Mouse (Mus musculus) hindbrain, embryonic 12.5 days (tissue): ENCODE measurements around the gene Nat9. TPM values are rescaled to one million over a fixed set of nuclear protein-coding genes. Genes with fewer than 3 reads are reported as not detected.

ENCODE experiments used
- ATAC-seq: fragments of 200-750 bp; cut with Nextera tagmentation; 2 replicates; pipeline ENCODE4 v1.8.0; 2017; ENCODE audit warnings: moderate TSS enrichment; ENCODE audit not compliant: low FRiP score
- H3K27ac ChIP-seq: fragments of 300-500 bp; sonication (generic); 2 replicates; pipeline ENCODE4 v1.5.1; 2016; ENCODE audit warnings: mild to moderate bottlenecking
- H3K27me3 ChIP-seq: fragments of 300-500 bp; sonication (generic); 2 replicates; pipeline ENCODE4 v1.6.1; 2016; ENCODE audit warnings: mild to moderate bottlenecking
- H3K36me3 ChIP-seq: fragments of 300-500 bp; sonication (generic); 2 replicates; pipeline ENCODE4 v1.6.1; 2016; ENCODE audit warnings: mild to moderate bottlenecking
- H3K4me1 ChIP-seq: fragments of 300-500 bp; sonication (generic); 2 replicates; pipeline ENCODE4 v1.6.1; 2016
- H3K4me2 ChIP-seq: fragments of 300-500 bp; sonication (generic); replicated peaks from 2 replicates; pipeline ENCODE4 v1.6.1; 2016; ENCODE audit warnings: mild to moderate bottlenecking
- H3K4me3 ChIP-seq: fragments of 300-500 bp; sonication (generic); 2 replicates; pipeline ENCODE4 v1.5.1; 2016; ENCODE audit warnings: mild to moderate bottlenecking
- H3K9ac ChIP-seq: fragments of 300-500 bp; sonication (generic); 2 replicates; pipeline ENCODE4 v1.6.1; 2016; ENCODE audit warnings: mild to moderate bottlenecking, moderate library complexity
- H3K9me3 ChIP-seq: fragments of 300-500 bp; sonication (generic); replicated peaks from 2 replicates; pipeline ENCODE4 v1.6.1; 2016; ENCODE audit warnings: mild to moderate bottlenecking
- WGBS: fragments of 180-500 bp; shearing (Covaris S2); methylation state at CpG from one replicate; pipeline ENCODE4 v1.1.7; 2016; 5-methylcytosine and 5-hydroxymethylcytosine counted together
- polyA plus RNA-seq: library from polyadenylated mRNA; unstranded; fragments of >200 nt; fragmentation: Nextera tagmentation; extraction: Ambion mirVana; gene quantifications from 2 replicates; pipeline ENCODE4 v1.2.1, GENCODE M21; 2016

Nat9 gene
- polyA plus RNA-seq, 1 experiment from 2014 or later, result 21.1 TPM

GRCm38 (mm10) chr11:115226811-115227491 lies 39.3 kb upstream of the Nat9 start:
- Histone ChIP-seq H3K4me3 (no peak overlapping the region), H3K4me1 (peaks cover 88% of the 10 kb centered on the region), H3K9me3 (no peaks in the 10 kb centered on the region), H3K27me3 (peaks cover 23% of the 10 kb centered on the region), H3K4me2 (no peak overlapping the region), H3K36me3 (no peaks in the 10 kb centered on the region), H3K9ac (0 out of 2 replicates have a peak overlapping the region, but pooled peaks have one; percentile 24), H3K27ac (peak overlapping the region; percentile 60)
- ATAC-seq, result peak; percentile 51
- WGBS, result 41% methylated on average over 14 of the region's 14 CpGs

GRCm38 (mm10) chr11:115225301-115225700 lies 37.6 kb upstream of the Nat9 start:
- H3K27me3 ChIP-seq, result peaks cover 18% of the 10 kb centered on the region
- ATAC-seq, result no peak
- no peak overlapping the region for H3K9ac ChIP-seq
- WGBS, result 52% methylated on average over 6 of the region's 6 CpGs
- no peak overlapping the region for H3K4me2 ChIP-seq
- peaks cover 81% of the 10 kb centered on the region for H3K4me1 ChIP-seq
- no peaks in the 10 kb centered on the region for H3K36me3 ChIP-seq
- H3K4me3 ChIP-seq, result no peak overlapping the region
- H3K9me3 ChIP-seq, result no peaks in the 10 kb centered on the region
- H3K27ac ChIP-seq, result no peak overlapping the region

- no peak overlapping the region for H3K4me3 ChIP-seq
- ATAC-seq, result no peak
- H3K27ac ChIP-seq, result no peak overlapping the region
- H3K4me1 ChIP-seq, result peaks cover 81% of the 10 kb centered on the region
- H3K36me3 ChIP-seq, result no peaks in the 10 kb centered on the region
- no peak overlapping the region for H3K9ac ChIP-seq
- H3K4me2 ChIP-seq, result no peak overlapping the region
- 46% methylated on average over 8 of the region's 8 CpGs for WGBS
- no peaks in the 10 kb centered on the region for H3K9me3 ChIP-seq
- peaks cover 17% of the 10 kb centered on the region for H3K27me3 ChIP-seq
Measured at GRCm38 (mm10) chr11:115224889-115225288, 37.2 kb upstream of the Nat9 start.

DNA sequence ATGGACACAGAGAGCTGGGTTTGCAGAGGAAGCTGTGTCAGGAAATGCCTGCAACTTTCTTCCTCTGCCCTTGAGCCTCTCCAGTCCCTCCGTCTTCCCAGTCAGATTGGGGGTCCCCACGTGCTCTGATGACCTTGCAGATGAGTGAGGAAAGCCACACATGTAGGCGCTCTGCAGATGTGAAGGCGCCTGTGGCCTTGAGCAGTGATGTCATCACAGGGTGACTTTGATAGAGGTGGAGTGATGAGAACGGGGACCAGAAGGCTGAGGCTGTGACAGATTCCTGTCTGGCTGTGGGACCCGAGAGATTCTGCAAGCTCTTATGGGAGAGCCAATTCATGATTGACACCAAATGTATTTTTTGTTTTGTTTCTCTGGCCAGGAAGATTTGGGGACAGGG lies 36.2 kb upstream of the Nat9 start:
- 77% methylated on average over 6 of the region's 6 CpGs for WGBS
- Histone ChIP-seq H3K27ac (no peak overlapping the region; the same call in 1 of the 2 replicates), H3K4me1 (peaks cover 71% of the 10 kb centered on the region)

DNA sequence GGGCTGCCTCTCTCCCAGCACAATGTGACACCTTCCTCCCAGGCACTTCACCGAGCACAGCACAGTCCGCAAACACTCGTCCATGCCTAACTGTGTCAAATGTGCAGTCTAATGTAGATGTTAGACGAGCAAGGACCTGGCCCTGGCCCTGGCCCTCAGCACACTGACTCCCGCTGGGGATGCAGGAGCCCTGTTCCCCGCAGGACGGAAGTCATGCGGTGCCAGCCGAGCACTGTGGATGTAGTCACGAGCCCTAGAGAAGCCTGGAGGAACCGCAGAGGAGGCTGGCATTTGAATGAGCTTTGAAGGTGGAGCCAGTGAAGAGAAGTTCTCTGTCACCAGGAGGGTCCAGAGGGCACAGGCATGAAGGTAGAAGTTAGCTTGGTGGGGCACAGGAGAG lies 35.8 kb upstream of the Nat9 start:
- Histone ChIP-seq H3K4me3 (no peak overlapping the region), H3K27ac (no peak overlapping the region; the same call in 1 of the 2 replicates), H3K4me2 (no peak overlapping the region), H3K9me3 (no peaks in the 10 kb centered on the region), H3K27me3 (peaks cover 12% of the 10 kb centered on the region), H3K9ac (no peak overlapping the region), H3K36me3 (no peaks in the 10 kb centered on the region), H3K4me1 (peaks cover 67% of the 10 kb centered on the region)
- WGBS, result 68% methylated on average over 11 of the region's 11 CpGs
- ATAC-seq, result no peak

More for the DNA sequence above, 36.2 kb upstream of the Nat9 start:
- Histone ChIP-seq H3K4me3 (no peak overlapping the region), H3K9me3 (no peaks in the 10 kb centered on the region), H3K27me3 (peaks cover 12% of the 10 kb centered on the region), H3K9ac (no peak overlapping the region), H3K36me3 (no peaks in the 10 kb centered on the region), H3K4me2 (no peak overlapping the region)
- ATAC-seq, result no peak

GRCm38 (mm10) chr11:115222570-115222969 lies 34.9 kb upstream of the Nat9 start:
- peaks cover 7% of the 10 kb centered on the region for H3K27me3 ChIP-seq
- H3K27ac ChIP-seq, result no peak overlapping the region
- 58% methylated on average over 5 of the region's 5 CpGs for WGBS
- H3K36me3 ChIP-seq, result no peaks in the 10 kb centered on the region
- ATAC-seq, result no peak
- H3K4me1 ChIP-seq, result peaks cover 61% of the 10 kb centered on the region
- no peak overlapping the region for H3K4me2 ChIP-seq
- no peak overlapping the region for H3K4me3 ChIP-seq
- H3K9me3 ChIP-seq, result no peaks in the 10 kb centered on the region
- H3K9ac ChIP-seq, result no peak overlapping the region

- H3K36me3 ChIP-seq, result no peaks in the 10 kb centered on the region
- WGBS, result 53% methylated on average over 12 of the region's 12 CpGs
- H3K4me2 ChIP-seq, result no peak overlapping the region
- peaks cover 58% of the 10 kb centered on the region for H3K4me1 ChIP-seq
- no peak overlapping the region for H3K27ac ChIP-seq
- ATAC-seq, result no peak
- no peaks in the 10 kb centered on the region for H3K9me3 ChIP-seq
- peaks cover 7% of the 10 kb centered on the region for H3K27me3 ChIP-seq
- no peak overlapping the region for H3K9ac ChIP-seq
- no peak overlapping the region for H3K4me3 ChIP-seq
Measured at GRCm38 (mm10) chr11:115222077-115222476, 34.4 kb upstream of the Nat9 start.

- H3K27ac ChIP-seq, result no peak overlapping the region
- H3K4me2 ChIP-seq, result no peak overlapping the region
- ATAC-seq, result no peak
- H3K36me3 ChIP-seq, result no peaks in the 10 kb centered on the region
- no peaks in the 10 kb centered on the region for H3K9me3 ChIP-seq
- peaks cover 7% of the 10 kb centered on the region for H3K27me3 ChIP-seq
- H3K4me1 ChIP-seq, result peaks cover 37% of the 10 kb centered on the region
- no peak overlapping the region for H3K9ac ChIP-seq
- 88% methylated on average over 10 of the region's 10 CpGs for WGBS
- no peak overlapping the region for H3K4me3 ChIP-seq
Measured at GRCm38 (mm10) chr11:115219685-115220084, 32.0 kb upstream of the Nat9 start.

GRCm38 (mm10) chr11:115219263-115219662 lies 31.6 kb upstream of the Nat9 start:
- ATAC-seq, result no peak
- Histone ChIP-seq H3K9ac (no peak overlapping the region), H3K27me3 (peaks cover 4% of the 10 kb centered on the region), H3K4me3 (no peak overlapping the region), H3K36me3 (no peaks in the 10 kb centered on the region), H3K27ac (no peak overlapping the region), H3K4me1 (peaks cover 34% of the 10 kb centered on the region), H3K9me3 (no peaks in the 10 kb centered on the region), H3K4me2 (no peak overlapping the region)
- 78% methylated on average over 9 of the region's 9 CpGs for WGBS

- Histone ChIP-seq H3K9ac (no peak overlapping the region), H3K9me3 (no peaks in the 10 kb centered on the region), H3K27ac (no peak overlapping the region), H3K4me2 (no peak overlapping the region), H3K36me3 (no peaks in the 10 kb centered on the region), H3K27me3 (no peaks in the 10 kb centered on the region), H3K4me3 (no peak overlapping the region), H3K4me1 (peaks cover 23% of the 10 kb centered on the region)
- ATAC-seq, result no peak
- 65% methylated on average over 18 of the region's 18 CpGs for WGBS
Measured at GRCm38 (mm10) chr11:115217439-115218410, 30.1 kb upstream of the Nat9 start.

DNA sequence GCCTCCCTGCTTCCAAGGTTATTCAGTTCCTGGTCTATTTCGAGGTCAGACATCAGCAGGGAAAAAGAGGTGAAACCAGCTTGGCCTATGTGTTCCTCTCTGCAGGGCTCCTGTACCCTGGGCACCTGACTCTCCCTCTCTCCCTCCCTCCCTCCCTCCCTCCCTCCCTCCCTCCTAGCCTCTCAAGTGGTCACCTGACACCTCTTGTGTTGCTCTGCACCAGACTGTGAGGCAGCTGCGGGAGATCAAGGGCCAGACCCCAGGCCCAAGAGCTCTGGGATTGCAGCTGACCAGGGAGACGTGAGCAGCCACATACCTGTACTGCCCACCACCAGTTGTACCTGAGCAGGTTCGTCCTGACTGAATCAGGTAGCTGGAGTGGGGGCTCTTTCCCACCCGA lies 27.5 kb upstream of the Nat9 start:
- no peak overlapping the region for H3K27ac ChIP-seq
- no peak overlapping the region for H3K9ac ChIP-seq
- peaks cover 30% of the 10 kb centered on the region for H3K4me1 ChIP-seq
- no peaks in the 10 kb centered on the region for H3K36me3 ChIP-seq
- no peaks in the 10 kb centered on the region; the same call in 1 of the 2 replicates for H3K27me3 ChIP-seq
- no peak for ATAC-seq
- H3K4me3 ChIP-seq, result no peak overlapping the region
- H3K4me2 ChIP-seq, result no peak overlapping the region
- H3K9me3 ChIP-seq, result no peaks in the 10 kb centered on the region
- 53% methylated on average over 5 of the region's 5 CpGs for WGBS

DNA sequence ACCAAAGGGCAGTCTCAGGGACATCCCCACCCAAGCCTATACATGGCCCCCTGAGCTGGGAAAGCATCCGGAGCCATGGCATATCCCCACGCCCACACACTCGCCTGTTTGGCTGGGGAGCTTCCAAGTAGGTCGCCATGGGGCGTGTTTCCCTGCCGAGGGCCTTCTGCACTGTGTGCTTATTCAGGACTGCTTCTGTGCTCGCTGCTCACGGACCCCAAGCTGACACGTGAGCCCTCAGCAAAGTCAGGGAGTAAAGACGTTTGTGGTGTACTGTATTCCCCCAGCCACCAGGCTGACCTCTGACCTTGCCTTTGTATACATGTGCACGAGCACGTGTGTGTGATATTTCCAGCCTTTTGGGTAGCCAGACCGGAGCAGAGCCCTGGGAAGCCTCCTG lies 24.5 kb upstream of the Nat9 start:
- Histone ChIP-seq H3K27ac (no peak overlapping the region), H3K36me3 (peaks cover 5% of the 10 kb centered on the region), H3K4me3 (no peak overlapping the region), H3K9me3 (no peaks in the 10 kb centered on the region), H3K27me3 (no peaks in the 10 kb centered on the region; the same call in 1 of the 2 replicates), H3K9ac (no peak overlapping the region), H3K4me2 (no peak overlapping the region), H3K4me1 (peaks cover 41% of the 10 kb centered on the region)
- ATAC-seq, result no peak
- WGBS, result 48% methylated on average over 13 of the region's 13 CpGs
